Mouse (Mus musculus): ENCODE measurements around the gene Pgf. TPM values are rescaled to one million over a fixed set of nuclear protein-coding genes. Genes with fewer than 3 reads are reported as not detected.

Gene Pgf
- total RNA-seq, 1 experiment from 2014 or later, result not detected

- no peak for ATAC-seq (replicated peaks; ENCODE audit: insufficient number of reproducible peaks, low FRiP score, low TSS enrichment, poor library complexity, severe bottlenecking)
Measured at GRCm38 (mm10) chr12:85193923-85194622, 16.5 kb upstream of the Pgf start.

- ATAC-seq (replicated peaks; ENCODE audit: insufficient number of reproducible peaks, low FRiP score, low TSS enrichment, poor library complexity, severe bottlenecking), result no peak
Measured at GRCm38 (mm10) chr12:85193146-85193545, 15.6 kb upstream of the Pgf start.

GRCm38 (mm10) chr12:85192461-85193108 lies 15.0 kb upstream of the Pgf start:
- ATAC-seq (replicated peaks; ENCODE audit: insufficient number of reproducible peaks, low FRiP score, low TSS enrichment, poor library complexity, severe bottlenecking), result peak; percentile 65

GRCm38 (mm10) chr12:85190290-85190689 lies 12.7 kb upstream of the Pgf start:
- no peak for ATAC-seq (replicated peaks; ENCODE audit: insufficient number of reproducible peaks, low FRiP score, low TSS enrichment, poor library complexity, severe bottlenecking)

GRCm38 (mm10) chr12:85186361-85186760 lies 8.8 kb upstream of the Pgf start:
- no peak for ATAC-seq (replicated peaks; ENCODE audit: insufficient number of reproducible peaks, low FRiP score, low TSS enrichment, poor library complexity, severe bottlenecking)

- ATAC-seq (replicated peaks; ENCODE audit: insufficient number of reproducible peaks, low FRiP score, low TSS enrichment, poor library complexity, severe bottlenecking), result no peak
Measured at GRCm38 (mm10) chr12:85185810-85186209, 8.2 kb upstream of the Pgf start.

- ATAC-seq (replicated peaks; ENCODE audit: insufficient number of reproducible peaks, low FRiP score, low TSS enrichment, poor library complexity, severe bottlenecking), result no peak
Measured at GRCm38 (mm10) chr12:85184118-85184517, 6.5 kb upstream of the Pgf start.

GRCm38 (mm10) chr12:85182898-85183297 lies 5.3 kb upstream of the Pgf start:
- no peak for ATAC-seq (replicated peaks; ENCODE audit: insufficient number of reproducible peaks, low FRiP score, low TSS enrichment, poor library complexity, severe bottlenecking)

- no peak for ATAC-seq (replicated peaks; ENCODE audit: insufficient number of reproducible peaks, low FRiP score, low TSS enrichment, poor library complexity, severe bottlenecking)
Measured at GRCm38 (mm10) chr12:85182345-85182643, 4.7 kb upstream of the Pgf start.

GRCm38 (mm10) chr12:85181475-85182344 lies 4.1 kb upstream of the Pgf start:
- no peak for ATAC-seq (replicated peaks; ENCODE audit: insufficient number of reproducible peaks, low FRiP score, low TSS enrichment, poor library complexity, severe bottlenecking)

GRCm38 (mm10) chr12:85178294-85178693 lies 704 bp upstream of the Pgf start:
- ATAC-seq (replicated peaks; ENCODE audit: insufficient number of reproducible peaks, low FRiP score, low TSS enrichment, poor library complexity, severe bottlenecking), result no peak

- peak; percentile 45; the same call in 1 of the 2 replicates for ATAC-seq (replicated peaks; ENCODE audit: insufficient number of reproducible peaks, low FRiP score, low TSS enrichment, poor library complexity, severe bottlenecking)
Measured at GRCm38 (mm10) chr12:85176846-85177523, 605 bp downstream of the Pgf start.

GRCm38 (mm10) chr12:85175926-85176845 lies 1.4 kb downstream of the Pgf start:
- ATAC-seq (replicated peaks; ENCODE audit: insufficient number of reproducible peaks, low FRiP score, low TSS enrichment, poor library complexity, severe bottlenecking), result no peak

GRCm38 (mm10) chr12:85175087-85175675 lies 2.4 kb downstream of the Pgf start:
- no peak for ATAC-seq (replicated peaks; ENCODE audit: insufficient number of reproducible peaks, low FRiP score, low TSS enrichment, poor library complexity, severe bottlenecking)

GRCm38 (mm10) chr12:85174016-85174415 lies 3.6 kb downstream of the Pgf start:
- ATAC-seq (replicated peaks; ENCODE audit: insufficient number of reproducible peaks, low FRiP score, low TSS enrichment, poor library complexity, severe bottlenecking), result no peak

GRCm38 (mm10) chr12:85170948-85171307 lies 6.7 kb downstream of the Pgf start:
- no peak for ATAC-seq (replicated peaks; ENCODE audit: insufficient number of reproducible peaks, low FRiP score, low TSS enrichment, poor library complexity, severe bottlenecking)

- no peak for ATAC-seq (replicated peaks; ENCODE audit: insufficient number of reproducible peaks, low FRiP score, low TSS enrichment, poor library complexity, severe bottlenecking)
Measured at GRCm38 (mm10) chr12:85170284-85170947, 7.2 kb downstream of the Pgf start.
